Comparison of ENCODE assay signal across 13 mouse cellular contexts in the genomic region with DNA sequence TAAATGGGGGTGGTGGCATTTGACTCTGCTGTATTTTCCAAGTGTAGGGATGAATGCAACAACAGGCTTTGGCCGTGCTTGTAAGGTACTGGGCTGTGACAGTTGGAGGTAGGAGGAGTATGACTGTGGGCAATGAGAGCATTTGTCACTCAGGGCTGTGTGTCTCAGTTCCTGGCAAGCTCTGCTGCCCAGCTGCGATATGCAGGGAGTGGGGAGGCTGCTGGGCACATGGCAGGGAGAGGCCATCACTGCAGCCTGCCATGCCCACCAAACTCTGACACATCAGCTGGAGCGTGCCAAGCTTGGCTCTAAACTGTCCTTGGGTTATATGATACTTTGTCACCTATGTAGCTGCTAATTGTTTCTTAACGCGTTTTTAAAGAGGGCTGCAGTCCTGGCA. TPM values are rescaled to one million over a fixed set of nuclear protein-coding genes. Genes with fewer than 3 reads are reported as not detected.
DNase-seq lines count a peak whose midpoint lies in the region; ATAC-seq and TF ChIP-seq lines count a peak whose summit lies in the region.
"Had no signal": no experiment of that assay in that cellular context is flagged by ENCODE, and none has a peak within 500 bp of the region (broad histone marks: within the 10 kb centered on the region; RNA-seq: fewer than 3 reads in every experiment).

No protein-coding gene starts in this region.

- 66% methylated on average over 5 of the region's 5 CpGs for WGBS in heart, embryonic 12.5 days
- 42% methylated on average over 5 of the region's 5 CpGs for WGBS in forebrain, postnatal 0 days

- no peak overlapping the region for H3K4me3 ChIP-seq in heart, embryonic 12.5 days
- H3K4me3 ChIP-seq in forebrain, postnatal 0 days (ENCODE audit: low read depth, low read length): no peak overlapping the region
- H3K4me3 ChIP-seq: limb, embryonic 15.5 days; megakaryocyte, embryonic 14.5 days had no signal

- H3K27ac ChIP-seq in heart, embryonic 12.5 days (ENCODE audit: poor library complexity, severe bottlenecking): no peak overlapping the region
- no peak overlapping the region for H3K27ac ChIP-seq in forebrain, postnatal 0 days (ENCODE audit: low read depth, low read length)
- H3K27ac ChIP-seq: limb, embryonic 15.5 days had no signal

- no peaks in the 10 kb centered on the region for H3K36me3 ChIP-seq in heart, embryonic 12.5 days
- no peaks in the 10 kb centered on the region for H3K36me3 ChIP-seq in forebrain, postnatal 0 days (ENCODE audit: insufficient read depth)
- H3K36me3 ChIP-seq: limb, embryonic 15.5 days had no signal

- intact Hi-C loops in gastrocnemius, postnatal 36 days (cut with DNase I): no loop called here

- H3K27me3 ChIP-seq in heart, embryonic 12.5 days (replicated peaks): no peaks in the 10 kb centered on the region
- H3K27me3 ChIP-seq in forebrain, postnatal 0 days (ENCODE audit: insufficient read depth, low read length): no peaks in the 10 kb centered on the region
- H3K27me3 ChIP-seq: CH12.LX; limb, embryonic 15.5 days; megakaryocyte, embryonic 14.5 days had no signal

- H3K9ac ChIP-seq in heart, embryonic 12.5 days: no peak overlapping the region
- H3K9ac ChIP-seq in forebrain, postnatal 0 days: no peak overlapping the region
- H3K9ac ChIP-seq: limb, embryonic 15.5 days had no signal

- ATAC-seq in heart, embryonic 12.5 days (ENCODE audit: insufficient number of reproducible peaks, low FRiP score): no peak
- ATAC-seq in forebrain, postnatal 0 days: peak; percentile 84
- ATAC-seq: activated CD4-positive, CD25-positive, alpha-beta regulatory T cell, adult 4 months had no signal

- H3K9me3 ChIP-seq in heart, embryonic 12.5 days (replicated peaks): no peaks in the 10 kb centered on the region
- H3K9me3 ChIP-seq in forebrain, postnatal 0 days (ENCODE audit: low read length): no peaks in the 10 kb centered on the region
- H3K9me3 ChIP-seq: limb, embryonic 15.5 days had no signal

- TF ChIP-seq CTCF in brain, embryonic 14.5 days (IDR thresholded peaks at IDR 0.05; ENCODE audit: borderline replicate concordance, extremely low read depth, insufficient read depth, insufficient read length): no peak
- TF ChIP-seq CTCF in forebrain, postnatal 0 days (IDR thresholded peaks at IDR 0.05; ENCODE audit: low read depth): no peak

- no peak overlapping the region for H3K4me2 ChIP-seq in heart, embryonic 12.5 days
- H3K4me2 ChIP-seq in forebrain, postnatal 0 days (ENCODE audit: low read depth): no peak overlapping the region
- H3K4me2 ChIP-seq: limb, embryonic 15.5 days had no signal

- TF ChIP-seq POLR2A in brain, embryonic 14.5 days (IDR thresholded peaks at IDR 0.05; ENCODE audit: borderline replicate concordance, extremely low read depth, insufficient read depth, insufficient read length, poor library complexity, severe bottlenecking): no peak

- DNase-seq in heart, postnatal 4 days: peak; percentile 25
- peak; percentile 75 for DNase-seq in brain, embryonic 14.5 days (ENCODE audit: low read depth)
- DNase-seq in forebrain, postnatal 0 days: peak; percentile 26
- DNase-seq in left cerebral cortex, adult 9 months (ENCODE audit: low spot score in 2 of 2): peak; percentile 20 to 66
- DNase-seq in ovary, adult 18-20 months (ENCODE audit: low spot score): no peak
- DNase-seq in T-cell, adult 2 months (ENCODE audit: low spot score): no peak
- no peak for DNase-seq in gastrocnemius, postnatal 36 days

- no peaks in the 10 kb centered on the region for H3K4me1 ChIP-seq in heart, embryonic 12.5 days (replicated peaks)
- H3K4me1 ChIP-seq in forebrain, postnatal 0 days (ENCODE audit: insufficient read depth): no peaks in the 10 kb centered on the region
- H3K4me1 ChIP-seq: limb, embryonic 15.5 days; megakaryocyte, embryonic 14.5 days had no signal

RNA-seq across cellular contexts. Expression of a gene that starts 48.4 kb away (rescaled TPM):
- 1 to 10 TPM; 4.4 TPM for total RNA-seq in heart, postnatal 4 days (2021)
- polyA plus RNA-seq in heart, embryonic 12.5 days (2016; fragmentation: Nextera tagmentation; extraction: Ambion mirVana): 0.77 and 0.80 TPM in 2 replicates
- polyA plus RNA-seq in brain, embryonic 14.5 days (2012; rRNA removed): 4.2 and 5.5 TPM in 2 replicates
- 7.7 and 9.2 TPM in 2 replicates for total RNA-seq in forebrain, postnatal 0 days (2014; rRNA removed)
- 1.9 and 3.0 TPM in 2 replicates for polyA plus RNA-seq in forebrain, postnatal 0 days (2015; fragmentation: Nextera tagmentation; extraction: Ambion mirVana)
- total RNA-seq in gastrocnemius, postnatal 36 days (2021): 1 to 10 TPM; 2.9 to 4.1 TPM
- total RNA-seq: granulocyte monocyte progenitor cell, adult 5-6 weeks had no signal

Comparison
In these comparisons a context has a peak if more than half of its experiments do, and no peak if none do; other contexts are left out.
1. DNase-seq: peak in heart, postnatal 4 days (single experiment), brain, embryonic 14.5 days (single experiment), forebrain, postnatal 0 days (single experiment) and left cerebral cortex, adult 9 months (2 of 2); none in ovary, adult 18-20 months (single experiment), T-cell, adult 2 months (single experiment) and gastrocnemius, postnatal 36 days (0 of 2).